Mouse (Mus musculus) heart, embryonic 12.5 days (tissue): ENCODE data around the gene Plekhg1. TPM values are rescaled to one million over a fixed set of nuclear protein-coding genes. Genes with fewer than 3 reads are reported as not detected.

ENCODE experiments used
- ATAC-seq: fragments of 200-750 bp; cut with Nextera tagmentation; 2 replicates; pipeline ENCODE4 v1.8.0; 2017; ENCODE audit warnings: moderate TSS enrichment, moderate library complexity; ENCODE audit not compliant: insufficient number of reproducible peaks, low FRiP score
- H3K27ac ChIP-seq: fragments of 300-500 bp; sonication (generic); 2 replicates; pipeline ENCODE4 v1.5.1; 2016; ENCODE audit warnings: mild to moderate bottlenecking, moderate library complexity; ENCODE audit not compliant: poor library complexity, severe bottlenecking
- H3K27me3 ChIP-seq: fragments of 300-500 bp; sonication (generic); replicated peaks from 2 replicates; pipeline ENCODE4 v1.6.1; 2016; ENCODE audit warnings: mild to moderate bottlenecking, moderate library complexity
- H3K36me3 ChIP-seq: fragments of 300-500 bp; sonication (generic); 2 replicates; pipeline ENCODE4 v1.6.1; 2016; ENCODE audit warnings: mild to moderate bottlenecking, moderate library complexity
- H3K4me1 ChIP-seq: fragments of 300-500 bp; sonication (generic); replicated peaks from 2 replicates; pipeline ENCODE4 v1.6.1; 2016; ENCODE audit warnings: mild to moderate bottlenecking
- H3K4me2 ChIP-seq: fragments of 300-500 bp; sonication (generic); 2 replicates; pipeline ENCODE4 v1.6.1; 2016; ENCODE audit warnings: mild to moderate bottlenecking, moderate library complexity
- H3K4me3 ChIP-seq: fragments of 300-500 bp; sonication (generic); 2 replicates; pipeline ENCODE4 v1.5.1; 2016; ENCODE audit warnings: mild to moderate bottlenecking
- H3K9ac ChIP-seq: fragments of 300-500 bp; sonication (generic); 2 replicates; pipeline ENCODE4 v1.6.1; 2016; ENCODE audit warnings: mild to moderate bottlenecking, moderate library complexity
- H3K9me3 ChIP-seq: fragments of 300-500 bp; sonication (generic); replicated peaks from 2 replicates; pipeline ENCODE4 v1.6.1; 2016; ENCODE audit warnings: mild to moderate bottlenecking, moderate library complexity
- WGBS: fragments of 180-500 bp; shearing (Covaris S2); methylation state at CpG from one replicate; pipeline ENCODE4 v1.1.7; 2016; 5-methylcytosine and 5-hydroxymethylcytosine counted together
- polyA plus RNA-seq: library from polyadenylated mRNA; unstranded; fragments of >200 nt; fragmentation: Nextera tagmentation; extraction: Ambion mirVana; gene quantifications from 2 replicates; pipeline ENCODE4 v1.2.1, GENCODE M21; 2016

Gene Plekhg1
- polyA plus RNA-seq, 1 experiment from 2014 or later = 8.6 TPM

- Histone ChIP-seq H3K27me3 (no peaks in the 10 kb centered on the region), H3K9ac (no peak overlapping the region), H3K4me2 (no peak overlapping the region), H3K4me3 (no peak overlapping the region), H3K27ac (no peak overlapping the region), H3K9me3 (no peaks in the 10 kb centered on the region), H3K4me1 (peaks cover 13% of the 10 kb centered on the region), H3K36me3 (no peaks in the 10 kb centered on the region)
- WGBS = 26% methylated on average over 2 of the region's 2 CpGs
- no peak for ATAC-seq
Observed at GRCm38 (mm10) chr10:3743069-3743468, 2.9 kb downstream of the Plekhg1 start.

- Histone ChIP-seq H3K4me2 (no peak overlapping the region), H3K4me3 (no peak overlapping the region), H3K9me3 (no peaks in the 10 kb centered on the region), H3K27me3 (no peaks in the 10 kb centered on the region), H3K36me3 (no peaks in the 10 kb centered on the region), H3K4me1 (peaks cover 13% of the 10 kb centered on the region), H3K9ac (no peak overlapping the region), H3K27ac (no peak overlapping the region)
- 70% methylated on average over 5 of the region's 5 CpGs for WGBS
- ATAC-seq = no peak
Observed at GRCm38 (mm10) chr10:3743826-3744225, 3.7 kb downstream of the Plekhg1 start.

- H3K36me3 ChIP-seq = no peaks in the 10 kb centered on the region
- WGBS = 32% methylated on average over 3 of the region's 3 CpGs
- H3K9ac ChIP-seq = no peak overlapping the region
- no peaks in the 10 kb centered on the region for H3K27me3 ChIP-seq
- H3K4me1 ChIP-seq = peaks cover 10% of the 10 kb centered on the region
- ATAC-seq = no peak
- no peak overlapping the region for H3K4me3 ChIP-seq
- no peak overlapping the region for H3K27ac ChIP-seq
- no peak overlapping the region for H3K4me2 ChIP-seq
- no peaks in the 10 kb centered on the region for H3K9me3 ChIP-seq
Observed at GRCm38 (mm10) chr10:3746794-3747518, 6.8 kb downstream of the Plekhg1 start.

GRCm38 (mm10) chr10:3749580-3749979 is 9.4 kb downstream of the Plekhg1 start:
- Histone ChIP-seq H3K27ac (no peak overlapping the region), H3K4me2 (no peak overlapping the region), H3K9ac (no peak overlapping the region), H3K9me3 (no peaks in the 10 kb centered on the region), H3K27me3 (no peaks in the 10 kb centered on the region), H3K36me3 (no peaks in the 10 kb centered on the region), H3K4me3 (no peak overlapping the region), H3K4me1 (peaks cover 10% of the 10 kb centered on the region)
- WGBS = 83% methylated on average over 1 of the region's 1 CpGs
- ATAC-seq = no peak

GRCm38 (mm10) chr10:3761992-3762391 is 21.8 kb downstream of the Plekhg1 start:
- no peaks in the 10 kb centered on the region for H3K36me3 ChIP-seq
- ATAC-seq = no peak
- no peak overlapping the region for H3K27ac ChIP-seq
- no peaks in the 10 kb centered on the region for H3K9me3 ChIP-seq
- no peak overlapping the region for H3K4me3 ChIP-seq
- 70% methylated on average over 5 of the region's 5 CpGs for WGBS
- H3K27me3 ChIP-seq = no peaks in the 10 kb centered on the region
- H3K4me2 ChIP-seq = no peak overlapping the region
- H3K9ac ChIP-seq = no peak overlapping the region
- peaks cover under 1% of the 10 kb centered on the region; the same call in 1 of the 2 replicates for H3K4me1 ChIP-seq

GRCm38 (mm10) chr10:3763199-3763598 is 23.0 kb downstream of the Plekhg1 start:
- 0 out of 2 replicates have a peak, but pooled peaks have one; percentile 45 for ATAC-seq
- no peaks in the 10 kb centered on the region for H3K27me3 ChIP-seq
- WGBS = 55% methylated on average over 3 of the region's 3 CpGs

GRCm38 (mm10) chr10:3769131-3769530 is 29.0 kb downstream of the Plekhg1 start:
- no peak overlapping the region for H3K4me2 ChIP-seq
- H3K4me1 ChIP-seq = peaks cover 5% of the 10 kb centered on the region; the same call in 1 of the 2 replicates
- H3K27ac ChIP-seq = no peak overlapping the region
- H3K27me3 ChIP-seq = no peaks in the 10 kb centered on the region
- H3K9ac ChIP-seq = no peak overlapping the region
- H3K4me3 ChIP-seq = no peak overlapping the region
- WGBS = 82% methylated on average over 5 of the region's 5 CpGs
- H3K9me3 ChIP-seq = no peaks in the 10 kb centered on the region; the same call in 1 of the 2 replicates
- H3K36me3 ChIP-seq = peaks cover 11% of the 10 kb centered on the region
- no peak for ATAC-seq

More at GRCm38 (mm10) chr10:3763199-3763598, 23.0 kb downstream of the Plekhg1 start:
- no peak overlapping the region for H3K27ac ChIP-seq
- peaks cover 5% of the 10 kb centered on the region; the same call in 1 of the 2 replicates for H3K4me1 ChIP-seq
- H3K9ac ChIP-seq = no peak overlapping the region
- no peak overlapping the region for H3K4me3 ChIP-seq
- H3K4me2 ChIP-seq = no peak overlapping the region
- H3K9me3 ChIP-seq = no peaks in the 10 kb centered on the region
- no peaks in the 10 kb centered on the region for H3K36me3 ChIP-seq

GRCm38 (mm10) chr10:3774330-3774729 is 34.2 kb downstream of the Plekhg1 start:
- 70% methylated on average over 2 of the region's 2 CpGs for WGBS
- peaks cover 11% of the 10 kb centered on the region for H3K36me3 ChIP-seq
- H3K9me3 ChIP-seq = no peaks in the 10 kb centered on the region; the same call in 1 of the 2 replicates
- no peak overlapping the region for H3K27ac ChIP-seq
- H3K4me1 ChIP-seq = no peaks in the 10 kb centered on the region
- H3K4me2 ChIP-seq = no peak overlapping the region
- H3K9ac ChIP-seq = no peak overlapping the region
- no peaks in the 10 kb centered on the region for H3K27me3 ChIP-seq
- ATAC-seq = no peak
- no peak overlapping the region for H3K4me3 ChIP-seq

GRCm38 (mm10) chr10:3776761-3777160 is 36.6 kb downstream of the Plekhg1 start:
- H3K4me3 ChIP-seq = no peak overlapping the region
- no peak for ATAC-seq
- no peaks in the 10 kb centered on the region for H3K27me3 ChIP-seq
- H3K9ac ChIP-seq = no peak overlapping the region
- no peak overlapping the region for H3K27ac ChIP-seq
- H3K9me3 ChIP-seq = no peaks in the 10 kb centered on the region; the same call in 1 of the 2 replicates
- no peak overlapping the region for H3K4me2 ChIP-seq
- H3K36me3 ChIP-seq = peaks cover 8% of the 10 kb centered on the region
- 81% methylated on average over 2 of the region's 2 CpGs for WGBS
- H3K4me1 ChIP-seq = no peaks in the 10 kb centered on the region

GRCm38 (mm10) chr10:3785362-3785761 is 45.2 kb downstream of the Plekhg1 start:
- Histone ChIP-seq H3K4me2 (no peak overlapping the region), H3K4me3 (no peak overlapping the region), H3K9me3 (no peaks in the 10 kb centered on the region), H3K27ac (no peak overlapping the region), H3K9ac (no peak overlapping the region), H3K4me1 (peaks cover 18% of the 10 kb centered on the region), H3K36me3 (no peaks in the 10 kb centered on the region), H3K27me3 (no peaks in the 10 kb centered on the region)
- WGBS = 74% methylated on average over 4 of the region's 4 CpGs
- ATAC-seq = no peak

GRCm38 (mm10) chr10:3786531-3786930 is 46.4 kb downstream of the Plekhg1 start:
- H3K27ac ChIP-seq = no peak overlapping the region
- H3K4me1 ChIP-seq = peaks cover 18% of the 10 kb centered on the region
- no peak overlapping the region for H3K4me2 ChIP-seq
- H3K27me3 ChIP-seq = no peaks in the 10 kb centered on the region
- no peak overlapping the region for H3K4me3 ChIP-seq
- 83% methylated on average over 4 of the region's 4 CpGs for WGBS
- no peaks in the 10 kb centered on the region for H3K36me3 ChIP-seq
- no peak for ATAC-seq
- H3K9me3 ChIP-seq = no peaks in the 10 kb centered on the region
- no peak overlapping the region for H3K9ac ChIP-seq

GRCm38 (mm10) chr10:3787006-3787405 is 46.8 kb downstream of the Plekhg1 start:
- Histone ChIP-seq H3K36me3 (no peaks in the 10 kb centered on the region), H3K4me3 (no peak overlapping the region), H3K9me3 (no peaks in the 10 kb centered on the region), H3K9ac (no peak overlapping the region), H3K27me3 (no peaks in the 10 kb centered on the region), H3K27ac (no peak overlapping the region), H3K4me2 (no peak overlapping the region), H3K4me1 (peaks cover 18% of the 10 kb centered on the region)
- ATAC-seq = no peak
- WGBS = 6% methylated on average over 5 of the region's 5 CpGs
